Mouse (Mus musculus) CH12F3 (cell line): ENCODE results near the gene Sumo1.
"Not testable (repeated sequence)": the region's sequence is repeated elsewhere in the genome, so short reads cannot be mapped to it uniquely, and the experiment has no call there.

Experiments used
- in situ Hi-C: fragments of 300-500 bp; cut with MboI; formaldehyde crosslinking; loops from 2 replicates; pipeline ENCODE4 v1.14.3; 2020; ENCODE audit warnings: low sequenced_read_pairs

The Sumo1 gene

GRCm38 (mm10) chr1:59638371-59638770 lies 32.3 kb downstream of the Sumo1 start:
- in situ Hi-C loops, result no loop called here

- in situ Hi-C loops, result no loop called here
These were observed 34.3 kb downstream of the Sumo1 start for GRCm38 (mm10) chr1:59636349-59636748.

- in situ Hi-C loops, result no loop called here
These were observed 37.6 kb downstream of the Sumo1 start for GRCm38 (mm10) chr1:59633056-59633455.

- in situ Hi-C loops, result no loop called here
These were observed 38.5 kb downstream of the Sumo1 start for GRCm38 (mm10) chr1:59631986-59632659.

GRCm38 (mm10) chr1:59630356-59630755 lies 40.3 kb downstream of the Sumo1 start:
- in situ Hi-C loops, result not testable (repeated sequence)

- in situ Hi-C loops, result no loop called here
These were observed 41.4 kb downstream of the Sumo1 start for GRCm38 (mm10) chr1:59629194-59629593.

- in situ Hi-C loops, result no loop called here
These were observed 45.2 kb downstream of the Sumo1 start for GRCm38 (mm10) chr1:59625410-59625809.

- in situ Hi-C loops, result loop anchor here (5.0 kb wide), 1 partner anchor 376 kb away; no protein-coding TSS in a partner anchor
These were observed 47.2 kb downstream of the Sumo1 start for GRCm38 (mm10) chr1:59623325-59624017.

- in situ Hi-C loops, result no loop called here
These were observed 51.4 kb downstream of the Sumo1 start for GRCm38 (mm10) chr1:59619201-59619600.

- in situ Hi-C loops, result no loop called here
These were observed 55.6 kb downstream of the Sumo1 start for GRCm38 (mm10) chr1:59615021-59615420.

- in situ Hi-C loops, result no loop called here
These were observed 56.8 kb downstream of the Sumo1 start for GRCm38 (mm10) chr1:59613795-59614194.

- in situ Hi-C loops, result no loop called here
These were observed 59.7 kb downstream of the Sumo1 start for GRCm38 (mm10) chr1:59610929-59611328.

- in situ Hi-C loops, result no loop called here
These were observed 60.7 kb downstream of the Sumo1 start for GRCm38 (mm10) chr1:59609896-59610295.

GRCm38 (mm10) chr1:59609458-59609857 lies 61.2 kb downstream of the Sumo1 start:
- in situ Hi-C loops, result no loop called here

- in situ Hi-C loops, result no loop called here
These were observed 61.7 kb downstream of the Sumo1 start for GRCm38 (mm10) chr1:59608920-59609319.

GRCm38 (mm10) chr1:59608125-59608762 lies 62.4 kb downstream of the Sumo1 start:
- in situ Hi-C loops, result no loop called here

- in situ Hi-C loops, result no loop called here
These were observed 63.6 kb downstream of the Sumo1 start for GRCm38 (mm10) chr1:59607071-59607470.

- in situ Hi-C loops, result no loop called here
These were observed 64.2 kb downstream of the Sumo1 start for GRCm38 (mm10) chr1:59606479-59606878.

- in situ Hi-C loops, result no loop called here
These were observed 66.7 kb downstream of the Sumo1 start for GRCm38 (mm10) chr1:59603893-59604292.

GRCm38 (mm10) chr1:59603417-59603712 lies 67.3 kb downstream of the Sumo1 start:
- in situ Hi-C loops, result no loop called here

GRCm38 (mm10) chr1:59602531-59603416 lies 67.9 kb downstream of the Sumo1 start:
- in situ Hi-C loops, result no loop called here
